Mouse (Mus musculus) ES-Bruce4 (cell line): ENCODE measurements at regions not wholly inside any gene's neighbourhood (a gene's known extent, or its start where the extent isn't known, plus 50 kb on each side); places are given as distances from the start of the nearest gene placed in this dataset.

ENCODE experiments used
- CTCF ChIP-seq: IDR thresholded peaks from one replicate; pipeline ENCODE4 v1.8.1; 2011; ENCODE audit warnings: low read depth, low read length
- EP300 ChIP-seq: IDR thresholded peaks from 2 replicates; pipeline ENCODE4 v1.6.1; 2011; ENCODE audit warnings: low read depth, low read length; ENCODE audit not compliant: insufficient read depth
- POLR2A ChIP-seq: IDR thresholded peaks from one replicate; pipeline ENCODE4 v1.8.1; 2011; ENCODE audit warnings: low read length; ENCODE audit not compliant: insufficient read depth

DNA sequence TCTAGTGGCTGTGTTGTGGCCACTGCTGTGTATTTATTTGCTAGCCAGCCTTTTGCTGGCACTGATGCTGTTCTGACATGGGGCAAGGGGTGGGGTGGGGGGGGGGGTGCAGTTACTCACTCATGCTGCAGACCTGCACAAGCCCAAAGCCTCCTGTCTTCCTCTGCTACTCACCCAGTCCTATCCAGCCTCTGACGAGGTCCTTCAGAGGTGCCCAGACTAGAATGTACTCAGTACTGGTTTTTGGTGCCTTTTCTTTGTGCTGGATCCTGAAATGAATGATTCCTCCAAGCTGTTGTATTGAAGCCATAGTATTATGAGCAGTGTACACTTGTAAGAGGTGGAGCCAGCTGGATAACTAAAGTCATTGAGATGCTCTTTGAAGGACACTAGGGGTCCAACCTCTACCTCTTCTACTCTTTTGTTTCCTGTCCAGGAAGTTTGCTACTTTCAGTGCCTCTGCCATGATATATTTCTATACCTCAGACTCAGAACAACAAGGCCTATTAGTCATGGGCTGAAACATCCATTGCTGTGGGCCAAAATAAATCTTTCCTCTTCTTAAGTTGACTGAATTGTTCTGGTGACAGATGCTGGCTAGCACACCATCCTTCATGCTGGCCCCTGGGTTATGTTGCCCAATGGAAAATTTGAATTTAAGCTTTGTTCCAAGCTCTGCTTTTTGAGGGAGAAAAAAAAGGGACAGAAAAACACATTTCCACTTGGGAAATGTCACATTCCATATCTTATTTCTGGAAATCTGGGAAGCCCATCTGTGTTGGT is 128.1 kb upstream of the Gas1 start:
- TF ChIP-seq EP300 (no peak), POLR2A (no peak), CTCF (no peak)
